Mouse (Mus musculus) cortical plate, adult 2 months (tissue): ENCODE results near the gene Ttc7b. TPM values are rescaled to one million over a fixed set of nuclear protein-coding genes. Genes with fewer than 3 reads are reported as not detected.

Experiments used
- H3K27ac ChIP-seq: fragments of 200-500 bp; 2 replicates; pipeline ENCODE4 v1.5.1; 2012; ENCODE audit warnings: low read length, control low read depth, inconsistent platforms; ENCODE audit not compliant: insufficient read depth
- H3K4me1 ChIP-seq: fragments of 200-500 bp; 2 replicates; pipeline ENCODE4 v1.6.1; 2011; ENCODE audit warnings: low read length; ENCODE audit not compliant: control insufficient read depth, insufficient read depth
- H3K4me3 ChIP-seq: fragments of 200-500 bp; 2 replicates; pipeline ENCODE4 v1.5.1; 2011; ENCODE audit warnings: mild to moderate bottlenecking, low read length, control low read depth; ENCODE audit not compliant: insufficient read depth
- CTCF ChIP-seq: fragments of 200-500 bp; IDR thresholded peaks from 2 replicates; pipeline ENCODE4 v1.5.1; 2011; ENCODE audit warnings: mild to moderate bottlenecking, control low read depth, low read length; ENCODE audit not compliant: insufficient read depth; ENCODE audit errors: extremely low read depth
- POLR2A ChIP-seq: fragments of 200-500 bp; IDR thresholded peaks from 2 replicates; pipeline ENCODE4 v1.6.1; 2011; ENCODE audit warnings: mild to moderate bottlenecking, low read length, control low read depth; ENCODE audit not compliant: insufficient read depth; ENCODE audit errors: extremely low read depth
- polyA plus RNA-seq: library from polyadenylated mRNA; depleted of rRNA; stranded (reverse); fragments of >200 nt; gene quantifications from 2 replicates; pipeline ENCODE4 v1.2.3, GENCODE M21; 2012

Ttc7b gene
- polyA plus RNA-seq, 1 experiment, result 221 TPM

- Histone ChIP-seq H3K4me1 (peaks cover 12% of the 10 kb centered on the region), H3K27ac (no peak overlapping the region), H3K4me3 (no peak overlapping the region)
- TF ChIP-seq POLR2A (no peak), CTCF (no peak)
Observed at GRCm38 (mm10) chr12:100386259-100386658, 134.4 kb downstream of the Ttc7b start.

- Histone ChIP-seq H3K27ac (0 out of 2 replicates have a peak overlapping the region, but pooled peaks have one; percentile 37), H3K4me3 (no peak overlapping the region)
- TF ChIP-seq POLR2A (no peak), CTCF (no peak)
Observed at GRCm38 (mm10) chr12:100382526-100382925, 138.1 kb downstream of the Ttc7b start.

DNA sequence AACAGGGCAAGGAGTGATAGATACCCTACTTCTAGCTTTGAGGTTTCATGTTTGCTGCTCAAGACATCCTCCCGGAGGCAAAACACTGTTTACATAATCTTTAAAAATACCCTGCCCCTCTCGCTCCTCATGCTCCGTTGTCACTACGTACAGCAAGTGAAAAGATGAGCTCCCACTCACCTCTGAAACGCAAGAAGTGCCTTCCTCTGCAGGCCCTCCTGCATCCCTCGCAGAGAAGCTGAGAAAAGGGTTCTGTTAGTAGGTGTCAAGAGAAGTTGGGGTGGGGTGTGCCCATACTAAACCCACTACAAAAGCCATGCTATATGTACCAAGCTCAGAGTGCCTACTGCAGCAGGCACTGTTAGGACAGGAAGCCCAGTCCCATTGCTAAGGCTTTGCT, 138.7 kb downstream of the Ttc7b start:
- H3K4me1 ChIP-seq, result peaks cover 9% of the 10 kb centered on the region
- H3K27ac ChIP-seq, result no peak overlapping the region
- H3K4me3 ChIP-seq, result no peak overlapping the region
- TF ChIP-seq POLR2A (no peak), CTCF (no peak)

More at GRCm38 (mm10) chr12:100382526-100382925, 138.1 kb downstream of the Ttc7b start:
- H3K4me1 ChIP-seq, result peaks cover 9% of the 10 kb centered on the region

DNA sequence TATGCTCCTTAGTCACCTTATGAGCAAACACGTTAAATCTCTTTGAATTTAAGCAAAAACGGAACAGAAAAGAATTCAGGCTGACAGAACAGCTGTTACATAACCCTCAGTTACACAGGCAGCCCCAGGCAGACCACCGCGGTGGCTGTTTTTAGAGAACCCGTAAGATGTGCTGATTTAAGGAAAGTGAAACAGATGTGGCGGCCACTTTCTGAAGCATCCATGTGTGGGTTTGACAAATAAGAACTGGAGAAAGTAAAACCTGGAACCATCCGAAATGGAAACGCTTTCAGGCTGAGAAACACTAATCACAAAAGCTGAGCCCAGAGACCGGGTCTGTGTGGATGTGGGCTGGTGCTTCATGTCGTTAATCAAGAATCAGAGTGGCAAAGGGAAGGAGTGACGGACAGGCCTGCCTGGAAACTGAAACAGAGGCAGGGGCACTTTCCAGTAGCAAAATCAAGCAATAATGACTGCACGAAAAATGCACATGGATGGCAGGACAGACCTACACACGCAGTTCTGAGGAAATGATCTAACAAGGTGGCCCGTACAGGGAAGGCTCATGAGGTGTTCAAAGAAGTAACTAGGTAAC, 139.8 kb downstream of the Ttc7b start:
- H3K4me3 ChIP-seq, result no peak overlapping the region
- H3K4me1 ChIP-seq, result peaks cover 7% of the 10 kb centered on the region
- H3K27ac ChIP-seq, result 0 out of 2 replicates have a peak overlapping the region, but pooled peaks have one; percentile 8
- TF ChIP-seq POLR2A (no peak), CTCF (no peak)

GRCm38 (mm10) chr12:100379833-100380232, 140.8 kb downstream of the Ttc7b start:
- Histone ChIP-seq H3K4me3 (no peak overlapping the region), H3K27ac (peak overlapping the region; percentile 35; the same call in 1 of the 2 replicates), H3K4me1 (peaks cover 7% of the 10 kb centered on the region)
- no peak for TF ChIP-seq POLR2A
- no peak for TF ChIP-seq CTCF

- H3K27ac ChIP-seq, result no peak overlapping the region
- no peak for TF ChIP-seq POLR2A
- TF ChIP-seq CTCF, result no peak
- no peak overlapping the region for H3K4me3 ChIP-seq
- H3K4me1 ChIP-seq, result peaks cover 7% of the 10 kb centered on the region
Observed at GRCm38 (mm10) chr12:100378266-100378665, 142.4 kb downstream of the Ttc7b start.

DNA sequence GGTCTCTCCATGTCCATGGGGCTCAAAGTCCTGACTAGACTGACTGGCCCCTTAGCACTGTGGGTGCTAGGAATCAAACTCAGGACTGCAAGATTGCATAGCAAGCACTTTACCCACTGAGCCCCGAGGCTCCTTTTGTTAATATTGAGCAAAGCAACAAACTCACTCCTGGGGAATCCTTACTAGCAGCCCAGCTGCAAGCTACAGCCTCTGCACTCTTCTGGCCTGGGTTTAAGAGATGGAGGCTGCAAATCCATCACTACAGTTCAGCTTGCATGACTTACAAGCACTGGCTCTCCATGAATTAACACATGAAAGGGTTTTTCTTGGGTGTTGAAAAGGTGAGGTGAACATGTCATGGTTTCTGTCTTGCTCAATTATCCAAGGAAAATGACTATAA, 142.8 kb downstream of the Ttc7b start:
- Histone ChIP-seq H3K4me1 (peaks cover 7% of the 10 kb centered on the region), H3K4me3 (no peak overlapping the region), H3K27ac (no peak overlapping the region)
- no peak for TF ChIP-seq CTCF
- no peak for TF ChIP-seq POLR2A

DNA sequence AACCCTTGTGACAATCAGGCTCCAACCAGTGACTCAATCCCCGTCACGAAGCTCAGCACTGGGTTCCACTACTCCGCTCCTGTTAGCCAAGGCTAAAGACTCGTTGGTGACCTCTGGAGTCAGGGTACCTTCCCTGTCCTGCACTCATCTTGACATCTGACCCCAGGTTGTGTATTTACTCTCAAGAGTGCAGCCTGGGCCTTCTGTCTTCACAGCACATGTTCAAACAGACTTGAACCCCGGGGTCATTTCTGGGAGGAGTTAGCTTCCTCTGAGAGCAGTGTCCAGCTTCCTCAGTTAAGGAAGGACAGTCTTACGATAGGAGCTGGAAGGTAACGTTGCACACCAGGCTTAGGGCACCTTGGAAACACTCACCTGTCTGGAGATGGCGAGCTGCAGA, 144.8 kb downstream of the Ttc7b start:
- Histone ChIP-seq H3K4me3 (no peak overlapping the region), H3K4me1 (peaks cover 3% of the 10 kb centered on the region; the same call in 1 of the 2 replicates)
- TF ChIP-seq POLR2A, result no peak
- TF ChIP-seq CTCF, result no peak

DNA sequence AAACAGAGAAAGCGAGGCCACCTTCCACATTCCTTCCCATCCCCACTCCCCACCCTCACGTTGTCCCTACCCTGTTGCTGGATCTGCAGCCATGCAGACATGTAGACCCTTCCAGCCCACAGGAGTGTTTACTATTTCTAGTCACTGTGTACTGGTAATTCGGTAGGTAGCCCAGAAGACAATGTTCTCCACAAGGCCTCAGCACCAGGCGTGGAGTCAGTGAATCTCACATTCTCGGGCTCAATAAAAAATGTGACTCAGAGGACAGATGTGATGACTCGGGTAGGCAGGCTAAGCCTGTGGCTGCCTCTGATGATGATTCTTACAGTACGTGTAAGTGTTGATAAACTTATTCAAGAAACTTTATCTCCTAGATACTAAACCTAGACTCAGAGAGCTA, 147.8 kb downstream of the Ttc7b start:
- peak overlapping the region; percentile 80; the same call in 1 of the 2 replicates for H3K27ac ChIP-seq
- no peak overlapping the region for H3K4me3 ChIP-seq
- H3K4me1 ChIP-seq, result peaks cover 2% of the 10 kb centered on the region; the same call in 1 of the 2 replicates
- TF ChIP-seq POLR2A (no peak), CTCF (no peak)

More for the DNA sequence above, 144.8 kb downstream of the Ttc7b start:
- H3K27ac ChIP-seq, result no peak overlapping the region

DNA sequence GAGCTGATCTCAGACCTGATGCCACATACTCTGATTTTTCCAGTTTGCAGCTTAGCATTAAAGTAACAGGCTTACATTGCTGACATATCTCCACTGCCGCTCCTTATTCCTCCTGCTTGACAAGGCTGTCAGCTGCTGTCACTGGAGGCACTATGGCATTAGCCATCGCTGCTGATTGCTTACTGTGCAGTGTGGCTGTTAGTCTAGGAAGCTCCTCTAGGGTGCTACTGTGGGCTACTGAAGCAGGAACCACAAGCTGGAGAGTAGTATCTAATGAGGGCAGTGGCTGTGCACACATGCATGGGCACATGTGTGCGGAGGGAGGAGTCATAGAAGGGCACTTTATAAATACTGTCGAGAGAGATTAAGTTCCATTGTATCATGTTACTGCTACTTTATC, 148.6 kb downstream of the Ttc7b start:
- Histone ChIP-seq H3K4me1 (peaks cover 2% of the 10 kb centered on the region; the same call in 1 of the 2 replicates), H3K4me3 (no peak overlapping the region), H3K27ac (no peak overlapping the region)
- 0 out of 2 replicates have a peak, but pooled peaks have one; percentile 10 for TF ChIP-seq CTCF
- TF ChIP-seq POLR2A, result no peak
